Mouse (Mus musculus) midbrain, embryonic 11.5 days (tissue): ENCODE results near the gene Micu1. TPM values are rescaled to one million over a fixed set of nuclear protein-coding genes. Genes with fewer than 3 reads are reported as not detected.

Source experiments
- ATAC-seq: fragments of 200-750 bp; cut with Nextera tagmentation; 2 replicates; pipeline ENCODE4 v1.8.0; 2017; ENCODE audit warnings: moderate TSS enrichment, moderate library complexity; ENCODE audit not compliant: low FRiP score
- DNase-seq: peaks from one replicate; pipeline ENCODE4 v3.0.0; 2015; ENCODE audit warnings: low spot score; ENCODE audit errors: missing footprints
- H3K27ac ChIP-seq: fragments of 300-500 bp; sonication (generic); 2 replicates; pipeline ENCODE4 v1.5.1; 2014; ENCODE audit warnings: low read depth, low read length
- H3K27me3 ChIP-seq: fragments of 300-500 bp; sonication (generic); 2 replicates; pipeline ENCODE4 v1.6.1; 2014; ENCODE audit warnings: mild to moderate bottlenecking, low read length, moderate library complexity, mixed read lengths; ENCODE audit not compliant: control insufficient read depth, insufficient read depth
- H3K36me3 ChIP-seq: fragments of 300-500 bp; sonication (generic); 2 replicates; pipeline ENCODE4 v1.6.1; 2014; ENCODE audit warnings: mild to moderate bottlenecking, low read length, moderate library complexity, mixed read lengths; ENCODE audit not compliant: control insufficient read depth, insufficient read depth
- H3K4me1 ChIP-seq: fragments of 300-500 bp; sonication (generic); 2 replicates; pipeline ENCODE4 v1.6.1; 2014; ENCODE audit warnings: low read length; ENCODE audit not compliant: control insufficient read depth, insufficient read depth
- H3K4me2 ChIP-seq: fragments of 300-500 bp; sonication (generic); 2 replicates; pipeline ENCODE4 v1.6.1; 2014; ENCODE audit warnings: mild to moderate bottlenecking, moderate library complexity
- H3K4me3 ChIP-seq: fragments of 300-500 bp; sonication (generic); 2 replicates; pipeline ENCODE4 v1.5.1; 2014; ENCODE audit warnings: low read depth, low read length
- H3K9ac ChIP-seq: fragments of 300-500 bp; sonication (generic); 2 replicates; pipeline ENCODE4 v1.6.1; 2014; ENCODE audit warnings: low read length
- H3K9me3 ChIP-seq: fragments of 300-500 bp; sonication (generic); 2 replicates; pipeline ENCODE4 v1.6.1; 2016; ENCODE audit warnings: low read length; ENCODE audit not compliant: control insufficient read depth
- WGBS: fragments of 180-500 bp; shearing (Covaris S2); extraction: QIAGEN DNeasy Blood & Tissue Kit; methylation state at CpG from one replicate; pipeline ENCODE4 v1.1.7; 2014; 5-methylcytosine and 5-hydroxymethylcytosine counted together
- polyA plus RNA-seq: library from polyadenylated mRNA; unstranded; fragments of >200 nt; fragmentation: Nextera tagmentation; extraction: Ambion mirVana; gene quantifications from 2 replicates; pipeline ENCODE4 v1.2.1, GENCODE M21; 2014

Gene Micu1
- polyA plus RNA-seq, 1 experiment from 2014 or later = 57.0 TPM

DNA sequence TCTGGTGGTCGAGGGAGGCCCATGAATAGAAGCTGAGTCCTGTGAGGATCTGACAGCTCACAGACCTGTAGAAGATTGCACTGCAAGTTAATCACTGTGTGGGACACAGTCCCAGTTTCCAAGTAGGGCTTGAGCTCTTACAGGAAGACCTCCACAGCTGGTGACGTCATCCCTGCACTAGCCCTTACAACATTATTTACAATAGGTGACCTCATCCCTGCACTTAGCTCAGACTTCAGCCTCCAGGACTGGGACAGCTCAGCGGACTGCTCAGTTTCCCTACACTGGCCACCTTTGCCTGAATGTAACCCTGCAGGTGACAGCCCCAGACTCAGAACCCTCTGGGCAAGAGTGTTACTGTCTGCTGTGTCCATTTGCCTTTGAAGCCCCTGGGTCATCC is 75.0 kb downstream of the Micu1 start:
- H3K36me3 ChIP-seq = no peaks in the 10 kb centered on the region
- H3K9ac ChIP-seq = no peak overlapping the region
- H3K27me3 ChIP-seq = no peaks in the 10 kb centered on the region
- ATAC-seq (no peak), DNase-seq (no peak)
- H3K9me3 ChIP-seq = no peaks in the 10 kb centered on the region
- H3K27ac ChIP-seq = no peak overlapping the region
- no peak overlapping the region for H3K4me2 ChIP-seq
- peaks cover 24% of the 10 kb centered on the region for H3K4me1 ChIP-seq
- 75% methylated on average over 3 of the region's 3 CpGs for WGBS
- no peak overlapping the region for H3K4me3 ChIP-seq

DNA sequence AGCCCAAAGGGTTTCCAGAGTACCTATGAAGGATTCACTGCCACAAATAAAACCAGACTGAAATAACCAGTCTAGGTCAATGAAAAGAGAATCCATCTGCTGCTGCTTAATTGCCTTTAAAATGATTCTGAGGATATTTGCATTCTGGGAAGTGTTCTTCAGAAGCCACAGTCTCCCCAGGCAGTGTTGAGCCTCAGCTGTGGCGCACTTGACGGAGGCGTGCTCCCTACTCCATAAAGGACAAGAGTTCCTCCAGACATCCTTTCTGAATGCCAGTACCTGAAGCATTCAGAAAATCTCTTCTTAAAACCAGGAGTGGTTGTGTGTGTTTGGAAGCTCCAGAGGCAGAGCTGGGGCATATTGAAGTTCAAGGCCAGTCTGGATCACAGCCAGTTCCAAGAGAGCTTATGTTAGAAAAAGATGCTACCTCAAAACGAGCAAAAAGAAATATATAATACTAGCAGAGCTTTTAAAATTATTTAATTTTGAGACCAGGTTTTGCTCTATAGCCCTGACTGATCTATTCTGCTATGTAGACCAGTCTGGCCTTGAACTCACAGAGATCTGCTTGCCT is 75.9 kb downstream of the Micu1 start:
- Histone ChIP-seq H3K4me2 (no peak overlapping the region), H3K27me3 (no peaks in the 10 kb centered on the region), H3K36me3 (no peaks in the 10 kb centered on the region), H3K4me3 (no peak overlapping the region), H3K9ac (no peak overlapping the region), H3K9me3 (no peaks in the 10 kb centered on the region), H3K4me1 (peaks cover 21% of the 10 kb centered on the region), H3K27ac (no peak overlapping the region)
- DNase-seq (no peak), ATAC-seq (no peak)
- 80% methylated on average over 4 of the region's 4 CpGs for WGBS

DNA sequence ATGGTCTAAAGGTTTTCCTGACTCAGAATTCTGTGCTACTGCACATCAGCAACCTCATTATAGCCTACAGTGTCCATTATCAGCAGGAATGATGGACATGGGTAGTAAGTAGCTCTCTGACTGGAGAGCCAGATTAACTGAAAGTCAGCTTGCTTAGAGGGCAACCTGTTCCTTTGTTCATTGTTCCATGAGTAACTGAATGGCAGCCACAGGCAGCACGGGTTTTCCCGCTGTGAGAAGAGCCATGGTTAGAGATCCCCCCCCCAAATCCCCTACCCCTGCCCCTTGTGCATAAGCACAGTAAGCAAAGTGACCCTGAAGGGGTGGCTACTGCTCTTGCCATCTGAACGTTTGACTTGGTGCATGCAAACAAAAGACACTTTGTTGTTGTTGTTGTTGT is 78.4 kb downstream of the Micu1 start:
- no peak overlapping the region for H3K4me3 ChIP-seq
- 13% methylated on average over 3 of the region's 3 CpGs for WGBS
- no peak overlapping the region for H3K4me2 ChIP-seq
- H3K4me1 ChIP-seq = peaks cover 11% of the 10 kb centered on the region; the same call in 1 of the 2 replicates
- H3K9ac ChIP-seq = no peak overlapping the region
- H3K36me3 ChIP-seq = no peaks in the 10 kb centered on the region
- no peaks in the 10 kb centered on the region for H3K9me3 ChIP-seq
- H3K27ac ChIP-seq = peak overlapping the region; percentile 20; the same call in 1 of the 2 replicates
- DNase-seq = peak; percentile 86
- ATAC-seq = peak; percentile 38; the same call in 1 of the 2 replicates
- H3K27me3 ChIP-seq = no peaks in the 10 kb centered on the region

GRCm38 (mm10) chr10:59781205-59781931 is 79.1 kb downstream of the Micu1 start:
- Histone ChIP-seq H3K9ac (no peak overlapping the region), H3K27me3 (no peaks in the 10 kb centered on the region), H3K9me3 (no peaks in the 10 kb centered on the region), H3K36me3 (no peaks in the 10 kb centered on the region), H3K4me3 (no peak overlapping the region), H3K4me1 (peaks cover 15% of the 10 kb centered on the region), H3K4me2 (no peak overlapping the region), H3K27ac (peak overlapping the region; percentile 20; the same call in 1 of the 2 replicates)
- ATAC-seq = peak; percentile 51; the same call in 1 of the 2 replicates
- WGBS = 54% methylated on average over 7 of the region's 7 CpGs
- DNase-seq = no peak

- 85% methylated on average over 18 of the region's 18 CpGs for WGBS
- no peaks in the 10 kb centered on the region for H3K9me3 ChIP-seq
- 0 out of 2 replicates have a peak, but pooled peaks cover 3% of the 10 kb centered on the region for H3K36me3 ChIP-seq
- H3K4me1 ChIP-seq = peaks cover 16% of the 10 kb centered on the region
- DNase-seq = no peak
- ATAC-seq = no peak
- H3K27ac ChIP-seq = no peak overlapping the region
- no peak overlapping the region for H3K9ac ChIP-seq
- no peak overlapping the region for H3K4me2 ChIP-seq
- H3K4me3 ChIP-seq = no peak overlapping the region
- H3K27me3 ChIP-seq = no peaks in the 10 kb centered on the region
These were observed 82.7 kb downstream of the Micu1 start for GRCm38 (mm10) chr10:59784731-59785685.

- 49% methylated on average over 5 of the region's 5 CpGs for WGBS
- no peak overlapping the region for H3K4me2 ChIP-seq
- no peak overlapping the region for H3K9ac ChIP-seq
- no peaks in the 10 kb centered on the region for H3K9me3 ChIP-seq
- no peak overlapping the region for H3K27ac ChIP-seq
- no peak overlapping the region for H3K4me3 ChIP-seq
- no peaks in the 10 kb centered on the region for H3K27me3 ChIP-seq
- ATAC-seq (no peak), DNase-seq (no peak)
- 0 out of 2 replicates have a peak, but pooled peaks cover 3% of the 10 kb centered on the region for H3K36me3 ChIP-seq
- peaks cover 8% of the 10 kb centered on the region for H3K4me1 ChIP-seq
These were observed 84.0 kb downstream of the Micu1 start for GRCm38 (mm10) chr10:59786289-59786688.

- Histone ChIP-seq H3K9me3 (no peaks in the 10 kb centered on the region), H3K4me1 (peaks cover 6% of the 10 kb centered on the region), H3K36me3 (0 out of 2 replicates have a peak, but pooled peaks cover 3% of the 10 kb centered on the region), H3K27me3 (no peaks in the 10 kb centered on the region), H3K4me2 (no peak overlapping the region), H3K27ac (no peak overlapping the region), H3K4me3 (no peak overlapping the region), H3K9ac (no peak overlapping the region)
- DNase-seq (no peak), ATAC-seq (no peak)
- WGBS = 81% methylated on average over 11 of the region's 11 CpGs
These were observed 85.0 kb downstream of the Micu1 start for GRCm38 (mm10) chr10:59787140-59787800.

GRCm38 (mm10) chr10:59787870-59788269 is 85.6 kb downstream of the Micu1 start:
- DNase-seq (no peak), ATAC-seq (no peak)
- no peak overlapping the region for H3K27ac ChIP-seq
- no peaks in the 10 kb centered on the region for H3K9me3 ChIP-seq
- H3K4me2 ChIP-seq = no peak overlapping the region
- no peak overlapping the region for H3K9ac ChIP-seq
- no peak overlapping the region for H3K4me3 ChIP-seq
- WGBS = 77% methylated on average over 8 of the region's 8 CpGs
- H3K36me3 ChIP-seq = 0 out of 2 replicates have a peak, but pooled peaks cover 3% of the 10 kb centered on the region
- H3K27me3 ChIP-seq = no peaks in the 10 kb centered on the region
- H3K4me1 ChIP-seq = peaks cover 6% of the 10 kb centered on the region
